Mouse (Mus musculus) heart, adult 2 months (tissue): Measurements from ENCODE around the gene Tigd3. TPM values are rescaled to one million over a fixed set of nuclear protein-coding genes. Genes with fewer than 3 reads are reported as not detected.
"Not testable (repeated sequence)": the region's sequence is repeated elsewhere in the genome, so short reads cannot be mapped to it uniquely, and the experiment has no call there.

Experiments
- DNase-seq, 2 experiments: peaks; one replicate each; pipeline ENCODE4 v3.0.0; 2021
- H3K27ac ChIP-seq: fragments of 200-600 bp; 2 replicates; pipeline ENCODE4 v1.8.1; 2022
- H3K27me3 ChIP-seq: fragments of 200-500 bp; 2 replicates; pipeline ENCODE4 v1.6.1; 2012; ENCODE audit warnings: mild to moderate bottlenecking, low read length, inconsistent platforms, mixed read lengths; ENCODE audit not compliant: control insufficient read depth, insufficient read depth
- H3K36me3 ChIP-seq: fragments of 200-500 bp; 2 replicates; pipeline ENCODE4 v1.6.1; 2012; ENCODE audit warnings: low read length, inconsistent platforms; ENCODE audit not compliant: control insufficient read depth, insufficient read depth
- H3K4me1 ChIP-seq: fragments of 200-500 bp; 2 replicates; pipeline ENCODE4 v1.6.1; 2011; ENCODE audit warnings: low read length; ENCODE audit not compliant: control insufficient read depth, insufficient read depth
- H3K4me3 ChIP-seq: fragments of 200-600 bp; 2 replicates; pipeline ENCODE4 v1.8.1; 2022
- H3K79me2 ChIP-seq: fragments of 200-500 bp; replicated peaks from 2 replicates; pipeline ENCODE4 v1.6.1; 2012; ENCODE audit warnings: mild to moderate bottlenecking, inconsistent platforms, low read length, moderate library complexity, mixed read lengths; ENCODE audit not compliant: control insufficient read depth, insufficient read depth
- H3K9ac ChIP-seq: fragments of 200-500 bp; 2 replicates; pipeline ENCODE4 v1.6.1; 2012; ENCODE audit warnings: low read depth, mild to moderate bottlenecking, control low read depth, inconsistent platforms, low read length, mixed read lengths
- CTCF ChIP-seq: fragments of 200-600 bp; IDR thresholded peaks from 2 replicates; pipeline ENCODE4 v1.8.1; 2022; ENCODE audit warnings: antibody characterized with exemption, mild to moderate bottlenecking, moderate library complexity
- EP300 ChIP-seq: fragments of 200-500 bp; IDR thresholded peaks from 2 replicates; pipeline ENCODE4 v1.6.1; 2011; ENCODE audit warnings: low read depth, low read length, control low read depth; ENCODE audit not compliant: insufficient read depth
- POLR2A ChIP-seq: fragments of 200-500 bp; IDR thresholded peaks from 2 replicates; pipeline ENCODE4 v1.6.1; 2011; ENCODE audit warnings: mild to moderate bottlenecking, low read depth, low read length, control low read depth; ENCODE audit not compliant: insufficient read depth
- WGBS: fragments of 180-500 bp; shearing (Covaris S2); methylation state at CpG from one replicate; pipeline ENCODE4 v1.1.7; 2018; 5-methylcytosine and 5-hydroxymethylcytosine counted together
- intact Hi-C: fragments of 180-260 bp; cut with DNase I; formaldehyde crosslinking; loops from one replicate; pipeline ENCODE4 v1.15.1; 2025
- polyA plus RNA-seq: library from polyadenylated mRNA; depleted of rRNA; stranded (reverse); fragments of >200 nt; gene quantifications from 2 replicates; pipeline ENCODE4 v1.2.3, GENCODE M21; 2012
- total RNA-seq, 2 experiments: library from RNA; stranded (reverse); gene quantifications; 2 replicates each; pipeline ENCODE4 v1.2.3; 2021

The Tigd3 gene
- total and polyA plus RNA-seq, 3 experiments = 0.14 to 0.47 (median 0.25) TPM

DNA sequence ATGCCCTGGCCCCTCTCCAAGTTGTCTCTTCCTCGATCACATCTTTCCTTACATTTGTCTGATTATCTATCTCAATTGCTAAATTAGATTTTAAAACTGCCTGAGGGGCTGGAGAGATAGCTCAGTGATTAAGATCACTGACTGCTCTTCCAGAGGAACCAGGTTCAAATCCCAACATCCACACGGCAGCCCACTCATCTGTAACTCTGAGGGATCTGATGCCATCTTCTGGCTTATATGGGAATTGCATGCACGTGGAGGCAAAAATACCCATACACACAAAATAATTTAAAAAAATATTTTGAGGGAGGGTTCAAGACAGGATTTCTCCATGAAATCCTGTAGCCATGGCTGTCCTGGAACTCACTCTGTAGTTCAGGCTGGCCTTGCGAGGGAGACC lies 8.1 kb downstream of the Tigd3 start:
- Histone ChIP-seq H3K79me2 (no peaks in the 10 kb centered on the region), H3K27me3 (no peaks in the 10 kb centered on the region), H3K4me1 (no peaks in the 10 kb centered on the region), H3K36me3 (no peaks in the 10 kb centered on the region), H3K27ac (no peak overlapping the region), H3K4me3 (no peak overlapping the region), H3K9ac (no peak overlapping the region)
- 63% methylated on average over 4 of the region's 4 CpGs for WGBS
- DNase-seq = no peak
- intact Hi-C loops = no loop called here
- TF ChIP-seq POLR2A (no peak), CTCF (peak; percentile 73)

DNA sequence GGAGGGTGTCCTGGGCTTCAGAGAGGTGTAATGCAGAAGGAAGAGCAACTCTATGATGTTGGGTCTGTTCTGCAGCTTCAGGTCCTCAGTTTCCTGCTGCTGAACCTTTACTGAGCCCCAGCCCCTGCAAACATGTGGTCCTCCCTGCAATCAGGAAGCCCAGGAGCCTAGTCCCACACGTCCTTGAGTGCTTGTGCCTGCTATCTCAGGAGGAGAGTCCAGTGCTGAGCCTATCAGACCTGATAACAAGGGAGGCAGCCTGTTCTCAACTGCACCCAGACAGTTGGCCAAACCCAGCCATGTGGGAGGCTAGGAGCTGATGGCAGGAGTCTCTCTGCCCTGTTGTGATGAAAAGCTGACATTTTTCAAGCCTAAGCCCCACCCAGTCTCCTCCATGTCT lies 10.0 kb downstream of the Tigd3 start:
- Histone ChIP-seq H3K4me3 (no peak overlapping the region), H3K27ac (no peak overlapping the region), H3K9ac (no peak overlapping the region), H3K4me1 (no peaks in the 10 kb centered on the region), H3K79me2 (no peaks in the 10 kb centered on the region), H3K36me3 (no peaks in the 10 kb centered on the region), H3K27me3 (no peaks in the 10 kb centered on the region)
- DNase-seq = no peak
- no peak for TF ChIP-seq CTCF
- no peak for TF ChIP-seq EP300
- TF ChIP-seq POLR2A = no peak
- intact Hi-C loops = no loop called here
- 33% methylated on average over 1 of the region's 1 CpGs for WGBS

DNA sequence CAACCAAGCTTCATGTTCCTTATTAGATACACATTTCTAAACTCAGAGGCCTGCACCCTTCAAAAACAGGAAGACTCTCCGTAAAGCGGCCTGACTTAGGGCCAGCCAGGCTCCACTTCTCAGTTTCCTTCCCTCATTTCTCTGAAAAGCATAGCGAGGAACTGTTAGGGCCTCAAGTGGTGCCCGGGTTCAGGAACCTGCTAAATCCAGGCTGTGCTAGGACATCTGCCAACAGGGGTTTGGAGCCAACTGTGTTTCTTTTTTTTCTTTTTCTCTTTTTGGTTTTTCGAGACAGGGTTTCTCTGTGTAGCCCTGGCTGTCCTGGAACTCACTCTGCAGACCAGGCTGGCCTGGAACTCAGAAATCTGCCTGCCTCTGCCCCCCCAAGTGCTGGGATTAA lies 11.9 kb downstream of the Tigd3 start:
- WGBS = 72% methylated on average over 5 of the region's 5 CpGs
- H3K27ac ChIP-seq, H3K36me3 ChIP-seq, H3K79me2 ChIP-seq, H3K27me3 ChIP-seq, H3K4me3 ChIP-seq, DNase-seq, H3K9ac ChIP-seq, intact Hi-C loops, H3K4me1 ChIP-seq: not testable (repeated sequence)

DNA sequence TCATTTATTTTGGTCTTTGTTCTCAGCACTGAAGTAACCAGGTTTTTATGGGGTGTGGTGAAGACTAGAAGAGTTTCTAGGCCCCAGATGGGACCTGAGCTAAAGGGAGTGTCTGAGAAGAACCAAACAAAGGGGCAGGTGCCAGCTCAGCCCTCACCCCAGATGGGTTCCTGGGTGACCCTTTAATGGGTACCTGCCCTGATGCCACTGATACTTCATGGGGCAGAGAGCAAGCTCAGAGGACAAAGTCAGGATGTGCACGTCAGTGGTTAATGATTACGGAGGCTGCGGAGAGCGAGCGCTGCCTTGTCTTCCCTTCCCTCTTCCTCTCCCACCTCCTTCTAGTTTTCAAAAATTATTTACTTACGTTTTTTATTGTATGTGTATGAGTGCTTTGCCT lies 12.8 kb downstream of the Tigd3 start:
- H3K4me3 ChIP-seq = no peak overlapping the region
- H3K27me3 ChIP-seq = no peaks in the 10 kb centered on the region
- intact Hi-C loops = no loop called here
- H3K36me3 ChIP-seq = no peaks in the 10 kb centered on the region
- no peak overlapping the region for H3K27ac ChIP-seq
- H3K79me2 ChIP-seq = no peaks in the 10 kb centered on the region
- WGBS = 97% methylated on average over 6 of the region's 6 CpGs
- peaks cover 7% of the 10 kb centered on the region for H3K4me1 ChIP-seq
- TF ChIP-seq CTCF = no peak
- no peak for DNase-seq
- no peak overlapping the region for H3K9ac ChIP-seq

DNA sequence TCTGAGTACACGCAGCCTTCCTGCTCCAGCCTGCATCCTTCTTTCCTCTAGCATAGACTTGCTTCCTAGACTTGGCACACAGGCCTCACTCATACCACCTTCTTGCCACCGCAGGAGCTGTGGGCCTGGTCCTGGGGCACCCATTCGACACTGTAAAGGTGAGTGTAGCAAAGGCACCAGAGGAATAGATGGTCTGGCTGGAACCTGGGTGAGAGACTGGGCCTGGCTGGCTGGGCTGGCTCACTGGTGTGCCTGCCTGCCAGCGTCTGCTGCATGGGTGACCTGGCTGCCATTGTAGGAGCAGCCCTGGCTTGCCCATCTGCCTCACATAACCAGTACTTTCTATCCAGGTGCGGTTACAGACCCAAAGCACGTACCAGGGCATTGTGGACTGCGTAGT lies 14.2 kb downstream of the Tigd3 start:
- no peak overlapping the region for H3K4me3 ChIP-seq
- H3K9ac ChIP-seq = no peak overlapping the region
- intact Hi-C loops = loop anchor here (2.0 kb wide), 1 partner anchor 93 kb away; no protein-coding TSS in a partner anchor
- no peaks in the 10 kb centered on the region for H3K79me2 ChIP-seq
- H3K4me1 ChIP-seq = peaks cover 10% of the 10 kb centered on the region
- H3K27me3 ChIP-seq = no peaks in the 10 kb centered on the region
- no peak for DNase-seq
- WGBS = 94% methylated on average over 7 of the region's 7 CpGs
- TF ChIP-seq POLR2A = no peak
- TF ChIP-seq CTCF = no peak
- no peak for TF ChIP-seq EP300
- H3K27ac ChIP-seq = no peak overlapping the region
- no peaks in the 10 kb centered on the region for H3K36me3 ChIP-seq

DNA sequence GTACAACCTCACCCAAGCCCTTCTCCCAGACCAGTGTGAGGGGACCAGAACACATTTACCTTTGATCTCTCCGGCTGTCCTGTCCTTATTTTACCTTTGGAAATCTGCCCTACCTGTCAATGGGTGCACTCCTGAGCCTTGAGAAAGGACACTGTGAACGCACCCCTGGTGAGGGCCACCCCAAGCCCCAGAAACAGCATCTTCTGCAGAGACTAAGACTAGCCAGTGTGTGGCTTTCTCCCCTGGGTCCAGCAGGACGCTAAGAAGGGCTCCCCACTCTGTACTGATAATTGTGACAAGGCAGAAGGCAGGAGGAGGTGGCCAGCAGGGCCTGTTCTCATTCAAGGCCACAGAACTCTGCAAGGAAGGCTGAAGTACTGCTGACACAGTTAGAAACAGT lies 15.0 kb downstream of the Tigd3 start:
- Histone ChIP-seq H3K4me3 (no peak overlapping the region), H3K4me1 (peaks cover 10% of the 10 kb centered on the region), H3K27me3 (no peaks in the 10 kb centered on the region), H3K9ac (0 out of 2 replicates have a peak overlapping the region, but pooled peaks have one; percentile 12), H3K36me3 (no peaks in the 10 kb centered on the region), H3K27ac (no peak overlapping the region; the same call in 1 of the 2 replicates), H3K79me2 (no peaks in the 10 kb centered on the region)
- no peak for DNase-seq
- no peak for TF ChIP-seq EP300
- TF ChIP-seq POLR2A = no peak
- no peak for TF ChIP-seq CTCF
- WGBS = 61% methylated on average over 3 of the region's 3 CpGs
- intact Hi-C loops = loop anchor here (2.0 kb wide), 1 partner anchor 92 kb away; no protein-coding TSS in a partner anchor

DNA sequence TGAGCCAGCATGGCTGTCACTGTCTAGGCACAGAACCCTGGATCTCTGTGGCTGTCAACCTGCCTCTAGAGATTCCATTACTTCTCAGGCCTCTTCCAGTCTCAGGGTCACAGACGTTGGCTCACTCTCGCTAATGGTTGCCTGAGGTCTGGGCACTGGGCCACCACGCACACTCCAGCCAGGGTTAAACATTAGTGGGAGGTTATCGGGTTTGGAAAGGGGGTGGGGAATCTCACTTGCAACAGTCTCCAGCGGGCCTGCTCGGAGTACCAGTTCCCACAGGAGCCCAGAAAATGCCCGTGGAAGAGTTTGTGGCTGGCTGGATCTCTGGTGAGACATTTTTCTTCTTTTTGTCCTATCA lies 15.6 kb downstream of the Tigd3 start:
- DNase-seq = peak; percentile 46 to 59
- 11% methylated on average over 7 of the region's 7 CpGs for WGBS

More for the DNA sequence above, 15.6 kb downstream of the Tigd3 start:
- Histone ChIP-seq H3K27me3 (no peaks in the 10 kb centered on the region), H3K4me1 (peaks cover 10% of the 10 kb centered on the region), H3K9ac (peak overlapping the region; percentile 27), H3K27ac (peak overlapping the region; percentile 93), H3K36me3 (no peaks in the 10 kb centered on the region), H3K79me2 (no peaks in the 10 kb centered on the region), H3K4me3 (peak overlapping the region; percentile 45)
- intact Hi-C loops = loop anchor here (2.0 kb wide), 1 partner anchor 92 kb away; no protein-coding TSS in a partner anchor
- TF ChIP-seq POLR2A (no peak), CTCF (no peak)
